Mouse (Mus musculus) ovary, postnatal 10 days (tissue): Measurements from ENCODE around the gene Omp.

Experiments
- DNase-seq: peaks from one replicate; pipeline ENCODE4 v3.0.0; 2022; ENCODE audit warnings: low spot score

Omp gene

GRCm38 (mm10) chr7:98171141-98172073, 26.1 kb upstream of the Omp start:
- DNase-seq, result no peak

- no peak for DNase-seq
These were observed 19.8 kb upstream of the Omp start for GRCm38 (mm10) chr7:98164999-98165528.

- no peak for DNase-seq
These were observed 19.2 kb upstream of the Omp start for GRCm38 (mm10) chr7:98164382-98164998.

GRCm38 (mm10) chr7:98163700-98164099, 18.4 kb upstream of the Omp start:
- DNase-seq, result no peak

- no peak for DNase-seq
These were observed 16.9 kb upstream of the Omp start for GRCm38 (mm10) chr7:98162239-98162638.

- DNase-seq, result no peak
These were observed 14.9 kb upstream of the Omp start for GRCm38 (mm10) chr7:98160041-98160740.

- no peak for DNase-seq
These were observed 13.2 kb upstream of the Omp start for GRCm38 (mm10) chr7:98158481-98158880.

- no peak for DNase-seq
These were observed 12.5 kb upstream of the Omp start for GRCm38 (mm10) chr7:98157636-98158332.

GRCm38 (mm10) chr7:98156280-98156665, 11.0 kb upstream of the Omp start:
- no peak for DNase-seq

- no peak for DNase-seq
These were observed 10.4 kb upstream of the Omp start for GRCm38 (mm10) chr7:98155546-98156279.

GRCm38 (mm10) chr7:98153892-98154291, 8.6 kb upstream of the Omp start:
- DNase-seq, result no peak

- DNase-seq, result no peak
These were observed 8.0 kb upstream of the Omp start for GRCm38 (mm10) chr7:98153345-98153744.

- no peak for DNase-seq
These were observed 7.1 kb upstream of the Omp start for GRCm38 (mm10) chr7:98152400-98152799.

- DNase-seq, result no peak
These were observed 5.2 kb upstream of the Omp start for GRCm38 (mm10) chr7:98150525-98150924.

- no peak for DNase-seq
These were observed 4.5 kb upstream of the Omp start for GRCm38 (mm10) chr7:98149802-98150201.

- DNase-seq, result no peak
These were observed 3.6 kb upstream of the Omp start for GRCm38 (mm10) chr7:98148721-98149407.

GRCm38 (mm10) chr7:98147766-98148165, 2.5 kb upstream of the Omp start:
- no peak for DNase-seq

GRCm38 (mm10) chr7:98146447-98146845, 1.1 kb upstream of the Omp start:
- DNase-seq, result no peak

- DNase-seq, result no peak
These were observed 642 bp upstream of the Omp start for GRCm38 (mm10) chr7:98145842-98146446.

- no peak for DNase-seq
These were observed 2.7 kb downstream of the Omp start for GRCm38 (mm10) chr7:98142648-98143047.
